Mouse (Mus musculus): ENCODE data around the gene Ndufv3. TPM values are rescaled to one million over a fixed set of nuclear protein-coding genes. Genes with fewer than 3 reads are reported as not detected.

The Ndufv3 gene
- total RNA-seq (2014; rRNA removed) (243 and 269 TPM in 2 replicates), polyA plus RNA-seq (2012; rRNA removed) (152 and 181 TPM in 2 replicates)

DNA sequence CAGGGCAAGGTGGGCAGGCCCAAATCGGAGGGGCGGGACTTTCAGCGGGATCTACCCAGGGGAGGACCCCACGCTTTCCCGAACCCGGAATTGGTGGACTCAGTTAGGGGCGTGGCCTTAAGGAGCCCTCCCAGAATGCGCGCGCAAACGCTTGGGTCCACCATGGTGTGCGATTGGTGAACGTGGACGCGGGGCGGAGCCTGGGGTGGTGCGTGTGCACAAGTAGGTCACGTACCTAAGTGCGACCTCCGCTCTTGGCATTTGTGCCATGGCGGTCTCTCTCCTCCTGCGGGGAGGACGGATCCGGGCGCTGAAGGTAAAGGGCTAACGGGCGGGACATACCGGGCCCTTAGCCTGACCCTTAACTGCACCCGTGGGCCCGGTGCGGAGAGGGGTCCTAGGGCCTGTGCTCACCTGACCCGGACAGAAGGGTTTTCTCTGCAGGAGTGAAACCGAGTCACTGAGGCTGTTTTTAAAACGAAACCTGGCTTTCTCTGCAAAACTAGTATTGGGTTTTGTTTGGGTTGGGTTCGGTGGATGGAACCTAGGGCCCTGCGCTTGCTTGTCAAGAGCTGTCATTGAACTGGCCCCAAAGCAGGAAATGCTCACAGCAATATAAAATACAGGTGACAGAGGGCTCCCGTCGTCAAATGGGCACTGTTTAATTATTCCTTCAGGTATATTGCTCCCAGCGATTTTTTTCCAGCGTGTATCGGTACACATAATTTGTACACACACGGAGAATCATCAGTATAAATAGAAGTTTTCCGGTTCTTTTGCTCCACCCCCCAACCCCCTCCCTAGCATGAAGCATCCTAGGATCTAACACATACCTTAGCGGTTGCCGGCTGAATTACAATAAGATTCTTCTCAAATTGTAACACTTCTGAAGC lies at the start of gene Ndufv3, which contains the start of gene Wdr4:
TSS of gene Ndufv3 (plus strand) at position 170 of the 893 bp plus-strand sequence.
TSS of gene Wdr4 (minus strand) at position 35 of the 893 bp plus-strand sequence.
- Histone ChIP-seq H3K27ac (replicated peaks; ENCODE audit: insufficient read depth, low read depth, low read length) (peak within 1 kb of the TSS; percentile 85), H3K36me3 (ENCODE audit: control insufficient read depth, insufficient read depth, low read length) (peaks cover 7% of the 10 kb centered on the region), H3K4me3 (ENCODE audit: insufficient read depth, low read depth, low read length) (peak within 1 kb of the TSS; percentile 90), H3K4me1 (ENCODE audit: control insufficient read depth, insufficient read depth, low read length) (no peaks in the 10 kb centered on the region; the same call in 1 of the 2 replicates), H3K27me3 (ENCODE audit: control insufficient read depth, insufficient read depth, low read length) (no peaks in the 10 kb centered on the region), H3K9ac (ENCODE audit: low read depth, low read length) (peak within 1 kb of the TSS; percentile 87), H3K79me2 (ENCODE audit: control insufficient read depth, insufficient read depth, low read length) (peaks cover 7% of the 10 kb centered on the region; the same call in 1 of the 2 replicates)
- WGBS = under 1% methylated on average over 44 of the region's 45 CpGs
- peak; percentile 91 for TF ChIP-seq POLR2A (IDR thresholded peaks at IDR 0.05; ENCODE audit: extremely low read depth, insufficient read depth, low read length)
- no peak for TF ChIP-seq CTCF (IDR thresholded peaks at IDR 0.05; ENCODE audit: low read depth, low read length)
- peak; percentile 98 for DNase-seq (ENCODE audit: extremely low read depth, low read depth, low spot score)

DNA sequence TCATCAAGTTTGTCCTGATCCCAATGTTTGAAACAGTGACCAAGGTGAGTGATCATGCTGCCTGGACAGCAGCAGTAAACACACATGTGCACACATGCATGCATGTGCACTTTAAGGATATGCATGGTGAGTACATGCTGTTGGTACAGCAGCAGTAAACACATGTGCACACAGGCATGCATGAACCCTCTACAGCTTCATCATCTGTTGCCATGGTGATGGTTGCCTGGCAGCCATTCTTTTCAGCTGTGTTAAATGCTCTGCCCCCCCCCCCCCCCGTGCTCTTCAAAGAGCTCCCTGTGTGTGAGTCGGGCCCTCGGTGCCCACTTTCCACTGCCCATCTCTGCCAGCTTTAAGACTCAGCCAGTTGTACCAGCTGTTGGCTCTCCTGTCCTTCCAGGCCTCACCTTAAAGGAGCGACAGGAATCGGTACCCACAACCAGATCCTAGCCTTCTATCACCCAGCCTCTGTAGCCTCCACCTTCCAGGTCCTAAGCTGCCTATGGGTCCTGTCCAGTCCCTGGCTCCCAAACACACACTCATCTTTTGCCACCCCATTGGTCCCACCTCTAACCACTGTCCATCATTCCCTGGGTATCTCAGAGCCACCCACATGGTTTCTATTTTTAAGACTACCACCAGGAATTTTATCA lies 49.0 kb upstream of the Ndufv3 start:
- DNase-seq (ENCODE audit: extremely low read depth, low read depth, low spot score) = no peak
- WGBS = 92% methylated on average over 5 of the region's 5 CpGs
- Histone ChIP-seq H3K36me3 (ENCODE audit: control insufficient read depth, insufficient read depth, low read length) (peaks cover 15% of the 10 kb centered on the region), H3K27ac (replicated peaks; ENCODE audit: insufficient read depth, low read depth, low read length) (no peak overlapping the region), H3K27me3 (ENCODE audit: control insufficient read depth, insufficient read depth, low read length) (no peaks in the 10 kb centered on the region), H3K9ac (ENCODE audit: low read depth, low read length) (no peak overlapping the region), H3K4me3 (ENCODE audit: insufficient read depth, low read depth, low read length) (no peak overlapping the region), H3K4me1 (ENCODE audit: control insufficient read depth, insufficient read depth, low read length) (peaks cover 12% of the 10 kb centered on the region), H3K79me2 (ENCODE audit: control insufficient read depth, insufficient read depth, low read length) (no peaks in the 10 kb centered on the region)
- TF ChIP-seq POLR2A (IDR thresholded peaks at IDR 0.05; ENCODE audit: extremely low read depth, insufficient read depth, low read length) = no peak
- TF ChIP-seq CTCF (IDR thresholded peaks at IDR 0.05; ENCODE audit: low read depth, low read length) = no peak

DNA sequence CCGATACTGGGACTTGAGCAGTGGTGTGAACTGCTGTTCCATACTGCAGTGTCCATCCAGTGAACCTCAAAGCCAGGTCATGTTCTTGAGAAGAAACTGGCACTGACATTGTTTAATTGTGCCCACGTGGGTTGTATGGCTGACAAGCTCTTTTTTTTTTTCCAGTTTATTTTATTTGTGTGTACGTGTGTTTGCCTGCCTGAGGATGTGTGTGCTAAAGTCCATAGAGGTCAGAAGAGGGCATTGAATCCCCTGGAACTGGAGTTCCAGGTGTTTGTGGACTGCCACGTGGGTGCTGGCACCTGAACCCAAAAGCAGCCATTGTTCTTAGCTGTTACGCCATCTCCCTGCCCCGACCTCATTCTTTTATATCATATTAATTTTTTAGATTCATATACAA lies 45.5 kb upstream of the Ndufv3 start:
- peak; percentile 100 for DNase-seq (ENCODE audit: extremely low read depth, low read depth, low spot score)
- no peak overlapping the region for H3K9ac ChIP-seq (ENCODE audit: low read depth, low read length)
- peaks cover 2% of the 10 kb centered on the region; the same call in 1 of the 2 replicates for H3K36me3 ChIP-seq (ENCODE audit: control insufficient read depth, insufficient read depth, low read length)
- peak overlapping the region; percentile 88 for H3K27ac ChIP-seq (replicated peaks; ENCODE audit: insufficient read depth, low read depth, low read length)
- H3K4me1 ChIP-seq (ENCODE audit: control insufficient read depth, insufficient read depth, low read length) = peaks cover 18% of the 10 kb centered on the region
- 21% methylated on average over 6 of the region's 6 CpGs for WGBS
- H3K4me3 ChIP-seq (ENCODE audit: insufficient read depth, low read depth, low read length) = no peak overlapping the region
- no peak for TF ChIP-seq POLR2A (IDR thresholded peaks at IDR 0.05; ENCODE audit: extremely low read depth, insufficient read depth, low read length)
- no peak for TF ChIP-seq CTCF (IDR thresholded peaks at IDR 0.05; ENCODE audit: low read depth, low read length)
- H3K27me3 ChIP-seq (ENCODE audit: control insufficient read depth, insufficient read depth, low read length) = no peaks in the 10 kb centered on the region
- H3K79me2 ChIP-seq (ENCODE audit: control insufficient read depth, insufficient read depth, low read length) = no peaks in the 10 kb centered on the region

DNA sequence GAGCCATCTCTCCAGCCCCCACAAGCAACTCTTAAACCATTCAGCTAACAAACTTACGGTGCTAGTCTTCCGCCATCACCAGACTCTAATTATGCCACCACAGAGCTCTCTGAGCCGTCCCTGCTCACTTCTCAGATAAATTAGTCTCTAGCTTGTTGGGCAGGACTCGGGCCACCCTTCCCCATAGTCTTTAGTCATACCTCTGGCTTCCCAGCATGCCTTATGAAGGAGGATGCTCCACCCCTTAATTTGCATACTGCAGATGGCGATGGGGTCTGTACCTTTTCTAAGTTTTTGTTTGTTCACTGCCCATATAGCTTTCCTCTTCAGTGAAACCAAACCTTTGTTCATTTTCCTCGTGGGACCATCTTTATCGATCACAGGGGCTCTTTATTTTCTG lies 41.3 kb upstream of the Ndufv3 start:
- no peak for TF ChIP-seq CTCF (IDR thresholded peaks at IDR 0.05; ENCODE audit: low read depth, low read length)
- Histone ChIP-seq H3K4me3 (ENCODE audit: insufficient read depth, low read depth, low read length) (no peak overlapping the region), H3K4me1 (ENCODE audit: control insufficient read depth, insufficient read depth, low read length) (peaks cover 29% of the 10 kb centered on the region), H3K36me3 (ENCODE audit: control insufficient read depth, insufficient read depth, low read length) (no peaks in the 10 kb centered on the region), H3K9ac (ENCODE audit: low read depth, low read length) (no peak overlapping the region), H3K27ac (replicated peaks; ENCODE audit: insufficient read depth, low read depth, low read length) (peak overlapping the region; percentile 76), H3K79me2 (ENCODE audit: control insufficient read depth, insufficient read depth, low read length) (no peaks in the 10 kb centered on the region), H3K27me3 (ENCODE audit: control insufficient read depth, insufficient read depth, low read length) (no peaks in the 10 kb centered on the region)
- 83% methylated on average over 7 of the region's 7 CpGs for WGBS
- DNase-seq (ENCODE audit: extremely low read depth, low read depth, low spot score) = no peak

DNA sequence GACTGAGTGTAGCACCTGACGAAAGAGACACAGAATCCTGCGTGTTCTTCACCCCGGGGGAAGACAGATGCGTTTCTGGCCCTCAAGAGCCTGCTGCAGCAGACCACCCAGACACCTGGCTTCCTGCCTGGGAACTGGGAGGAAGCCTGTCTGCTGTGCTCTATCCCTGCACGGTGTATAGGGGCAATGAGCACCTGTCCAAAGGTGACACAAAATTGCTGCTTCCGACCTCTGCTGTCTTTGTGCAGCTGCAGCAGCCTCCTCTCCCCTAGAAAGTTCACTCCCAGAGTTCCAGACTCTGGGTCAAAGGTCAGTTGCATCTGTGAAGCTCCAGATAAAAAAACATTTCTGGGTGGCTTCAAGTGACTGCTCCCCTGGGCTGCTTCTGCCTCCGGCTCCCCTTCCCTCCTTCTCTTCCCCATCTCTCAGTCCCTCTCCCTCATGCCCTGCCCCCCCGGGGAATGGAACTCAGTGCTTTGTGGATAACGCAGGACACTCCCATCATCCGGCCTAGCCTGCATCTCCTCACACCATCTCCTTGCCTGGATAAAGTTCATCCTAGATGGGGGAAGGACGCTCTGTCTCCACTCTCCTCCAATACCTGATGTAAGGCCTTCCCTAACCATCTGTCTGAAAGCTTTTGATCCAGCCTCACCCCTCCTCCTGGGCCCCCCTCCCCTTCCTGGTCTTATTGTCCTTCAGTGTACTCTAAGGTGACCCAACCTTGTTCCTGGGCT lies 40.6 kb upstream of the Ndufv3 start:
- 27% methylated on average over 11 of the region's 11 CpGs for WGBS
- Histone ChIP-seq H3K79me2 (ENCODE audit: control insufficient read depth, insufficient read depth, low read length) (no peaks in the 10 kb centered on the region), H3K4me1 (ENCODE audit: control insufficient read depth, insufficient read depth, low read length) (peaks cover 22% of the 10 kb centered on the region), H3K9ac (ENCODE audit: low read depth, low read length) (peak overlapping the region; percentile 6; the same call in 1 of the 2 replicates), H3K4me3 (ENCODE audit: insufficient read depth, low read depth, low read length) (no peak overlapping the region), H3K36me3 (ENCODE audit: control insufficient read depth, insufficient read depth, low read length) (no peaks in the 10 kb centered on the region), H3K27ac (replicated peaks; ENCODE audit: insufficient read depth, low read depth, low read length) (peak overlapping the region; percentile 76), H3K27me3 (ENCODE audit: control insufficient read depth, insufficient read depth, low read length) (no peaks in the 10 kb centered on the region)
- TF ChIP-seq POLR2A (IDR thresholded peaks at IDR 0.05; ENCODE audit: extremely low read depth, insufficient read depth, low read length) (no peak), CTCF (IDR thresholded peaks at IDR 0.05; ENCODE audit: low read depth, low read length) (no peak)
- peak; percentile 77 for DNase-seq (ENCODE audit: extremely low read depth, low read depth, low spot score)
